Mouse (Mus musculus) lung, postnatal 0 days (tissue): ENCODE measurements around the gene Tmem217.

Experiments
- CTCF ChIP-seq: IDR thresholded peaks from 2 replicates; pipeline ENCODE4 v1.5.1; 2016; ENCODE audit warnings: antibody characterized with exemption, mild to moderate bottlenecking
- EP300 ChIP-seq: IDR thresholded peaks from 2 replicates; pipeline ENCODE4 v1.6.1; 2016; ENCODE audit warnings: antibody characterized with exemption, mild to moderate bottlenecking, control low read depth

DNA sequence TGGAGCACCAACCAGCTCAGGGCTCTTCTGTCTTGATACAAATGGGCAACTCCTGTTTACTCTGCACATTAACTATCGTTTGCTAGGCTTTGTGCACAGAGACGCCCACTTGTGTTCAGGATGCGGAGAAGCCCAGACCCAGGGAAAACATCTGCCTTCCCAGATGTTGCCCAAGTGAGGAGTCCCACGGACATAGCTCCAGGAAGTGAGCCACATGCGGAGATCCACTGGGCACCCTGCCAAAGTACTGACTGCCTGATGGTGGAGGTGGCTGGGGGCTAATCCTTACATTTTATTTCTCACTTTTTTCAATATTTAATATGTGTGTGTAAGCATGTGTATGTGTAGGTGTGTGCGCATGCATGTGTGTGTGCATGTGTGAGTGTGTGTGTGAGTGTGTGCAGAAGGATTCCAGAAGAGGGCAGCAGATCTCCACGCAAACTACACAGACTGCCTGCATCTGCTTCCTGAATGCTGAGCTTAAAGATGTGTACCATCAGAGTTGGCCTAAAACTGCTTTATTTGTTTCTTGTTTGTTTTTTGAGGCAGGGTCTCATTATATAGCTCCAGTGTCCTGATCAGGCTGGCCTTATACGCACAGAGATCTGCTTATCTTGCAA, 23.5 kb downstream of the Tmem217 start:
- TF ChIP-seq EP300 (no peak), CTCF (peak; percentile 72)
